Mouse (Mus musculus) left cerebral cortex, postnatal 4 days (tissue): ENCODE measurements around the gene A830018L16Rik. TPM values are rescaled to one million over a fixed set of nuclear protein-coding genes. Genes with fewer than 3 reads are reported as not detected.
"Not testable (repeated sequence)": the region's sequence is repeated elsewhere in the genome, so short reads cannot be mapped to it uniquely, and the experiment has no call there.

Experiments
- DNase-seq: peaks from one replicate; pipeline ENCODE4 v3.0.0-alpha.2; 2022
- intact Hi-C: fragments of 180-260 bp; cut with DNase I; formaldehyde crosslinking; loops from one replicate; pipeline ENCODE4 v1.15.1; 2025
- total RNA-seq, 2 experiments: library from RNA; stranded (reverse); gene quantifications; 2 replicates each; pipeline ENCODE4 v1.2.3; 2021

A830018L16Rik gene
- total RNA-seq, 2 experiments from 2014 or later = 81.9 to 86.8 TPM

DNA sequence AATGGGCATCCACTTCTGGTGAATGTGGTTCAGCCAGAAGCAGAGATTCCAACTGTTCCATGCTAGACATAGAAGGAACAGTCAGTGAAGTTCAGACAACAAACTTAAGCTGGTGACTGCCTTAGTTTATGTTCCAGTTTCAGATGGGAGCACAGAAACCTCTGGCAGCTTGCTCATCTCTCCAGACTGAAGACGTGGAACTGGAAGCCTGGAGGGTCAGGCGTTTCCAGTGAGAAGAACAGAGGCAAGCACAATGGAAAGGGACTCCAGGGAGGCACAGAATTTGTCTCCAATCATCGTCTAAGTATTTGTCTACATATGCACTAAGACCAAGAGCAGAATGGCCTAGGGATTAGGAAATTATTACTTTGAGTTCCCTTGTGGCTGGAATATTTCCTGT, 576.1 kb downstream of the A830018L16Rik start:
- no peak for DNase-seq
- intact Hi-C loops = no loop called here

DNA sequence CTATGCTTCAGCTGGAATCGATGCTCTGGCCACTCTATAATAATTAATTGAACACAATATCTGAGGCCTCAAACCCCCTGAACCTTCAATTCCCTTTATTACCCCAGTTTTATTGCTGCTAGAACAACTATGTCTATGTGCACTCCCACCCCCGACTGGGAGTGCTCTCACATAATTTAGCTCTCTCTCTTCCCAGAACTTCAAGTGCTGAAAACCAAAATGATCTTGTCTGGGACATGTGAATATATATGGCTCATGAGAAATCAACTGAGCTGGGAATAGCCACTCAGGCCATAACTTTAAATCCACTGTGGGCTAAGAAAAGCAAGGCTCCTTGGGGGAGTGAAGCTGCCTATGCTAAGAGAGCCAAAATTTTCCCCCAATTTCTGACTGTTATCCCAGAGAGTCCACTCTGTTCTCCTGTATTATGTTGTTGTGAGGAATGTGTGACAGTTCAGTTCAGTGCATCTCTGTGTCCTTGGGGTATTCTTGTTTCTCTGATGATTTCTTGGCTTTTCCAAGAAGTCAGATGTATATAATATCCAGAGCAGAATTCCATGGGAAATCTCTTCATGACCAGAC, 582.5 kb downstream of the A830018L16Rik start:
- DNase-seq = no peak
- intact Hi-C loops = no loop called here

DNA sequence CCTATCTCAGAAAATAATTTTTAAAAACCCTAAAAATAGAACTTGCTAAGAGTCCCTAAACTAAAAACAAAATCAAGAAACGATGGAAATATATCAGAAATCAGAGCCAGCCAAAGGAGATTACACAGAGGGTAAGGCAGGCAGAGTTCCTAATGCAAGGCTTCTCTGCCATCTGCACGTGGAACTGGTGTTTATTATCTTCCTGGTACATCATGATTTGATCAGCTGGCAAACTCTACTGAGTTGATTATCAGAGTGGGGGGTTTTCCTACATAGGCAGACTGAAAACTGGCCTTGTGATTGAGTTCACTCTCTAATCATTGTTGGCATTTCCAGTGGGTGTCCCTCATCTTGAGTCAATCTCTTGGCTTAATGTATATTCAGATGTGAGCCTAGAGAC, 583.7 kb downstream of the A830018L16Rik start:
- no peak for DNase-seq
- intact Hi-C loops = no loop called here

DNA sequence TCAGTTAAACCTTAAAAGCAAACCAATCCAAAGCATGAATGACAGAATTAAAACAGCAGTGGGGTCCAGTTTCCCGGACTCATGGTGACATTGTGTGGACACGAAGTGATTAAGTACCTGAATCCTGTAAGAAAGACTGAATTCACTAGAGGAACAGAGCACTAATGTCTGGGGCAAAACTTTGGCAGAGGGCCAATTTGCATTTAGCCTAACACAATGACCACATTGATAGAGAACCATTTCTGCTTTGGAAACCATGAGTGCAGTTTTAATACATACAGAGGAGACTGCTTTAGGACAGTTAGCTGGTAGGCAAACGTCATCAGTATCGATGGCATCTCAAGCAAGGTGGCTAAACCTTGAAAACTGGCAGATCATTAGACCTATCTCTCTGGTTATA, 586.7 kb downstream of the A830018L16Rik start:
- DNase-seq = peak; percentile 9

DNA sequence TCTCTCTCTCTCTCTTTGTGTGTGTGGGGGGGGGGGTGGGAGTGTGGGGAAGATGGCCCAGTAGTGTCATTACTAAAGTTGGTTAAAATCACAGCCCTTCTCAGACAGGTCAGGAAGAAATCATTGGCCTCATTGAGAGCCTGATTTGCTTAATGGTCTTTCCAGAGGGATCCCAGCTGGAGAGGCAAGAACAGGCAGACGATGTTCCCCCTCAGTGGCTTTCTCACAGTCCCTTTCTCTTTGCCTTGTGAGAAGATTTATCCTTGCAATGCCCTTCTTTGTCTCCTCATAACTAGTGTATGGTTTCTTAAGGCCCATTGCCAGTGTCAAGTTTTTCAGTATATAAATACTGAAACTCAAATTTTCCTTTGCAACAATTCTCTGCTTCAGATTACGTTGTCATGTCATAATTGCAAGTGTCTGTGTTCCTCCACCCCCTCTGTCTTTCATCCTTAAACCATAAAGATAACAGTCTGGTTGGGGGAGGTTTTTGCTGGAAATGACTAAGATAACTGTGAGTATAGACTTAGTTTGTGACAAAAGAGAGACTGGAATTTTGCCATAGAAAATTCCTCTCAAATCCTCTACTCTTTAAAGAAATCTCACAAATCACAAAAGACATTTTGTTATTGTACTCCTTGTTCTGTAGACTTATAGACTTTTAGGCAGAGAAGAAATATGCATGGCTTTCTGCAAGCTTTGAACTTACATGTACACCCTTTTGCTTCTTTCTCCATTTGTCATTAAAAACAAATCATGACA, 595.1 kb downstream of the A830018L16Rik start:
- intact Hi-C loops = no loop called here

More for the DNA sequence above, 586.7 kb downstream of the A830018L16Rik start:
- intact Hi-C loops = no loop called here

DNA sequence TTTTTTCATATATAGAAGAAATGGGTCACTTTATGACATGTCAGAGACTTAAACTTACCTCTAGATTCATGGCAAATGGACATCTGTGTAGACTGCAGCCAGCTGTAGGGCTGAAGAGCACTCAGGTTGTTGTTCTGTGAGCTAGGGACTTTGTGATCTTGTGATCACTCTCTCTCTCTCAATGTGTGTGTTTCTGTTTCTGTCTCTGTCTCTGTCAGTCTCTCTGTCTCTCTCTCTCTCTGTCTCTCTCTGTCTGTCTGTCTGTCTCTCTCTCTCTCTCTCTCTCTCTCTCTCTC, 595.6 kb downstream of the A830018L16Rik start:
- no peak for DNase-seq
- intact Hi-C loops = no loop called here

More for the DNA sequence above, 595.1 kb downstream of the A830018L16Rik start:
- no peak for DNase-seq

DNA sequence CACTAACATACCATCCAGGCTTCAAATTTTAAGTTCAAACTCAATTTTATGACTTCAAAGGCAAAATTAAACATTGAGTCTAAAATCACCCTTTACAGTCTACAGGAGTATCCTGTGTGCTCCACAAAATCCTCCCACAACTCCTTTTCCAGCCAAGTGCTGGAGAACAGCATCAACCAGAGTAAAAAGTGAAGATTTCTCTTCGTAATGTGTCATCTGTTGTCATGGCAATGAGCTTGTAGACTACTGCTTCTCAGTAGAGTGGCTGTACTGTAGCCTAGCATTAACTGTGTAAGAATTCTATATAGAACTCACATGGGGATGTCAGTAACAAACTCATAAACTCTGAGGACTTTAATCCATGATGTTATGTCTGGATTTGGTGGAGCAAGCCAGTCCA, 596.7 kb downstream of the A830018L16Rik start:
- intact Hi-C loops = no loop called here
- DNase-seq = no peak

DNA sequence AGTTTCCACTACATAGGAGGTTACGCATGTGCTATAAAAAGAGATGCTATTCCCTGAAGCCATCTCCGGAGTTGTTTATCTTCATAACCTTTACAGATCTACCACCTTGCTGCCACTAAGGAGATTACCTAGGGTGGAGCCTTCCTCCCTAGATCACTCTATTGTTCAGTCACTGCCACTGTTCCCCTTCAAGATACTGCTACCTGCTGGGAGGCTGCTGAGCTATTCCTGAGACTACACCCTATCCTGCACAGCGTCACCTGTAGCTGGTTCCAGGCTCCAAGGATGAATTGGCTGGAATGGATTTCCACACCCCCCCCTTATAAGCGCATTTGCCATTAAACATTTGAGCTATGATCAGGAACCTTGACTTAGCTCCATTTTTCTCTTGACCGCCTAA, 606.7 kb downstream of the A830018L16Rik start:
- DNase-seq, intact Hi-C loops: not testable (repeated sequence)
